Mouse (Mus musculus): ENCODE data around the gene Cpeb4. TPM values are rescaled to one million over a fixed set of nuclear protein-coding genes. Genes with fewer than 3 reads are reported as not detected.

The Cpeb4 gene
- polyA plus RNA-seq, 1 experiment from 2014 or later = 8.4 TPM

DNA sequence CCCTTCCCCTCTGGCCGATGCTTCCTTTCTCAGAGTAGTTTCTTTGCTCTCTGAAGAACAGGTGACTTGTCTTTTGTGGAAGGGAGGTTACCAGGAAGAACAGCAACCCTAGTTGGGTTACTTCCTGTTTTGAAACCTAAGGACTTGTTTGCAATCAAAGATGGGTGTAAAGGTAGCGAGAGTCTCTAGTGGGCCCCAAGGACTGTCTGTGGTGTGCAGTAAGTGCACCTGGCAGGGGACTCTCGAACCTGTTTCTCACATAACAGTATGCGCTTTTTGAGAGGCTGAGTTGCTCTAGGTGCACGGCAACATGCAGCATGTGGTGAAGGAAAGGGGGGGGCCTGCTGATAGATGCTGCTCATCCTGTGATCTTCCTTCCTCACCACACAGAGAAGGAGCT, 40.0 kb upstream of the Cpeb4 start:
- Histone ChIP-seq H3K9me3 (ENCODE audit: control insufficient read depth, low read length) (no peaks in the 10 kb centered on the region), H3K27me3 (replicated peaks; ENCODE audit: control insufficient read depth, insufficient read depth, low read length) (no peaks in the 10 kb centered on the region), H3K27ac (replicated peaks; ENCODE audit: low read depth, low read length) (no peak overlapping the region), H3K4me2 (ENCODE audit: low read depth, low read length) (no peak overlapping the region), H3K4me1 (ENCODE audit: control insufficient read depth, insufficient read depth, low read length) (peaks cover 3% of the 10 kb centered on the region; the same call in 1 of the 2 replicates), H3K36me3 (ENCODE audit: control insufficient read depth, insufficient read depth, low read length) (no peaks in the 10 kb centered on the region), H3K4me3 (ENCODE audit: low read depth, low read length) (no peak overlapping the region), H3K9ac (ENCODE audit: low read depth, low read length) (no peak overlapping the region)
- ATAC-seq (ENCODE audit: low read depth) (no peak), DNase-seq (ENCODE audit: low spot score) (no peak)
- WGBS = 90% methylated on average over 5 of the region's 5 CpGs

DNA sequence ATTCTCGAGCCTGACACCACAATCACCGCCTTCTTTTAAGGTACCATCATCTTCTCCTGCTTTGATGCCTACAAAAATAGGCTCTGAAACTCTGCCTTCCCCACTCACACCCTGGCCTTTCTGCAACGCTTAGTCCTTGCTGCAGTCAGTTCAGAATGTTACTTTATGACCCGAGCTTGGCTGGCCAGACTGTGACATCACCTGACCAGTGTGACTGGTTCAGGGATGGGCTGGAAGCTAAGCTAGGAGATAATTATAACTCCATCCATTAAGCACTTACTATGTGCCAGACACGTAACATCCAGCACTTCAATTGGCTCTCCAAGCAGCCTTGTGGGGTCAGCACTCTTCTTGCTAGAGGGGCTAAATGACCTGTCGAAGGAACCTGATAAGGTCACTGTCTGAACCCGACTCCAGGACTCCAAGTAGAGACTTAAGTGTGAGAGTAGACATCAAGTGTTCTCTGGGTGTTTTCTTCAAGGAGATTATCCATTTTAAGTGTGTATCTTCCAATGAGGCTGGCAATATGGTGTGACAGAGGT, 39.5 kb upstream of the Cpeb4 start:
- Histone ChIP-seq H3K4me3 (ENCODE audit: low read depth, low read length) (no peak overlapping the region), H3K9ac (ENCODE audit: low read depth, low read length) (no peak overlapping the region), H3K27me3 (replicated peaks; ENCODE audit: control insufficient read depth, insufficient read depth, low read length) (no peaks in the 10 kb centered on the region), H3K9me3 (ENCODE audit: control insufficient read depth, low read length) (no peaks in the 10 kb centered on the region), H3K4me2 (ENCODE audit: low read depth, low read length) (no peak overlapping the region), H3K4me1 (ENCODE audit: control insufficient read depth, insufficient read depth, low read length) (peaks cover 3% of the 10 kb centered on the region; the same call in 1 of the 2 replicates), H3K27ac (replicated peaks; ENCODE audit: low read depth, low read length) (no peak overlapping the region), H3K36me3 (ENCODE audit: control insufficient read depth, insufficient read depth, low read length) (no peaks in the 10 kb centered on the region)
- DNase-seq (ENCODE audit: low spot score) (no peak), ATAC-seq (ENCODE audit: low read depth) (no peak)
- 81% methylated on average over 7 of the region's 7 CpGs for WGBS

DNA sequence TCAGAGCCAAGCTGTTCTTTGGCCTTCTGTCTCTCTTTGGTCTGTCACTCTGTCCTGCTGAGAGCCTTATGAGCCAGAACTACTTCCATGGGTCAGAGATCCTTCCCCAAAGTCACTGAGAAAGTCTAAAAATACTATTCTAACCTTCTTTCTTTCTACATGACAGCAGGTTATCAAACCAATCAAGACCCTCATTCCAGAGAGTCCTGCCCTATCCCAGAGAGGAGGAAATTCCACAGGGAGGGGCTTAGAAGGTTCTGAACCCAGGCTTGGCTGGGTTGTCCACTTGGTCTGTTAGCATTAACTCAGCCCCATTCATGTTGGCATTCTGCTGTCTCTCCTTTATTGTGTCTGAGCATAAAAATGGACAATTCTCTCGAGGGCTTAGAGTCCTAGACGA, 38.5 kb upstream of the Cpeb4 start:
- Histone ChIP-seq H3K9me3 (ENCODE audit: control insufficient read depth, low read length) (no peaks in the 10 kb centered on the region), H3K27ac (replicated peaks; ENCODE audit: low read depth, low read length) (no peak overlapping the region), H3K4me3 (ENCODE audit: low read depth, low read length) (no peak overlapping the region), H3K4me1 (ENCODE audit: control insufficient read depth, insufficient read depth, low read length) (peaks cover 6% of the 10 kb centered on the region; the same call in 1 of the 2 replicates), H3K4me2 (ENCODE audit: low read depth, low read length) (no peak overlapping the region), H3K27me3 (replicated peaks; ENCODE audit: control insufficient read depth, insufficient read depth, low read length) (no peaks in the 10 kb centered on the region), H3K36me3 (ENCODE audit: control insufficient read depth, insufficient read depth, low read length) (no peaks in the 10 kb centered on the region), H3K9ac (ENCODE audit: low read depth, low read length) (no peak overlapping the region)
- ATAC-seq (ENCODE audit: low read depth) (no peak), DNase-seq (ENCODE audit: low spot score) (no peak)
- 40% methylated on average over 2 of the region's 2 CpGs for WGBS

DNA sequence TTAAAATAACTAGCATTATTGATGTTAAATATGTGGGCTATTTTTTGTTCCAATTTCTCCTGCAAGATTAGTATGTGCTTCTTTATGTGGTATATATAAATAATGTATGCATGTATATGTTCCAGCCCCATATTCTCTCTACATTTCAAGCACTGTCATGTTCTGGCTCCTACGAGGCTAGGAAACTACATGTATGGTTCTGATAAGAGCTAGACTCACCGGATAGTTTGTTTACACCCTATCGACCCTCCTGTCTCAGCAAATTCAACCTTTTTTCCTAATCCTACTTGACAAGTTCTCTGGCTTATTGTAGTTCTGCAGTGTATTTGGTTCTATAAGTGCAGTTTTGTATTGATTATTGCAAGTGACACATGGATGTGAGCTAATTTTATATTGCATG, 36.7 kb upstream of the Cpeb4 start:
- H3K27ac ChIP-seq (replicated peaks; ENCODE audit: low read depth, low read length) = no peak overlapping the region
- no peaks in the 10 kb centered on the region for H3K36me3 ChIP-seq (ENCODE audit: control insufficient read depth, insufficient read depth, low read length)
- 79% methylated on average over 3 of the region's 3 CpGs for WGBS
- H3K9me3 ChIP-seq (ENCODE audit: control insufficient read depth, low read length) = no peaks in the 10 kb centered on the region
- no peak overlapping the region for H3K9ac ChIP-seq (ENCODE audit: low read depth, low read length)
- H3K27me3 ChIP-seq (replicated peaks; ENCODE audit: control insufficient read depth, insufficient read depth, low read length) = no peaks in the 10 kb centered on the region
- peaks cover 8% of the 10 kb centered on the region; the same call in 1 of the 2 replicates for H3K4me1 ChIP-seq (ENCODE audit: control insufficient read depth, insufficient read depth, low read length)
- DNase-seq (ENCODE audit: low spot score) = no peak
- H3K4me3 ChIP-seq (ENCODE audit: low read depth, low read length) = no peak overlapping the region
- no peak for ATAC-seq (ENCODE audit: low read depth)
- no peak overlapping the region for H3K4me2 ChIP-seq (ENCODE audit: low read depth, low read length)

DNA sequence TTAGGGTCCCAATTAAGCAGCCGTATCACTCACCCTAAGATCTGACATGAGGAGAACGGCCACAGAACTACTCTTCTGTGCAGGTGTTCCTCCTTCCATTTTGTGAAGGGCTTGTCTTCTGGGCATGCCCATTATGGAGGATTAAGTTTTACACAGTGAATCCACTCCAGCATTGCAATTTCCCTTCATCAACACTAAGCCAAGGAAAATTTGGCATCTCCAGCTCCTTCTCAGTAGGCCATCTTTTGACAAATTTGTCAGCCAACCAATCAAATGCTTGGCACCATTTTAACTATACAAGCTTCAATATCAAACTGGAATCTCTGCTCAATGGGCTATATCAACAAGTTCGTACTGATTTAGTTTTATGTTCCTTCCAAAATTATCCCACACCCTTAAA, 34.8 kb upstream of the Cpeb4 start:
- H3K27ac ChIP-seq (replicated peaks; ENCODE audit: low read depth, low read length) = no peak overlapping the region
- no peak for DNase-seq (ENCODE audit: low spot score)
- no peak overlapping the region for H3K4me3 ChIP-seq (ENCODE audit: low read depth, low read length)
- H3K9ac ChIP-seq (ENCODE audit: low read depth, low read length) = no peak overlapping the region
- no peak for ATAC-seq (ENCODE audit: low read depth)
- H3K9me3 ChIP-seq (ENCODE audit: control insufficient read depth, low read length) = no peaks in the 10 kb centered on the region
- no peaks in the 10 kb centered on the region for H3K36me3 ChIP-seq (ENCODE audit: control insufficient read depth, insufficient read depth, low read length)
- 84% methylated on average over 3 of the region's 3 CpGs for WGBS
- H3K4me2 ChIP-seq (ENCODE audit: low read depth, low read length) = no peak overlapping the region
- 0 out of 2 replicates have a peak, but pooled peaks cover 6% of the 10 kb centered on the region for H3K4me1 ChIP-seq (ENCODE audit: control insufficient read depth, insufficient read depth, low read length)
- H3K27me3 ChIP-seq (replicated peaks; ENCODE audit: control insufficient read depth, insufficient read depth, low read length) = no peaks in the 10 kb centered on the region

DNA sequence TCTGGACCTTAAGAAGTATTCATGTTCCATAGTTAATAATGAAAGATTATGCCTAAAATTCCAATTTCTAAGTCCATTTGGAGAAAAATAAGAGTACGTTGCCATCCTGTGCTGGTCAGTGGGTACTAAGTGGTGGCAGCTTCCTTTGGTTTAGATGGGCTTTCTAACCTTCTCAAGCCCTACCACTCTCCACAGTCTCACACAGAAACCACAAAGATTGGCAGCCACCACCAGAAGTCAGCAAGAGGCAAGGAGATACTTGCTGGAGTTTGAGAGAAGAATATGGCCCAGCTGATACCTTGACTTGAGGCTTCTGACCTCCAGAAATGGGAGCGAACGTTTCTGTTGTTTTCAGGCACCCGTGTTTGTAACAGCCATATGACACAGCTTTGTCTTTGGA, 34.3 kb upstream of the Cpeb4 start:
- Histone ChIP-seq H3K27ac (replicated peaks; ENCODE audit: low read depth, low read length) (no peak overlapping the region), H3K9me3 (ENCODE audit: control insufficient read depth, low read length) (no peaks in the 10 kb centered on the region), H3K9ac (ENCODE audit: low read depth, low read length) (no peak overlapping the region), H3K4me3 (ENCODE audit: low read depth, low read length) (no peak overlapping the region), H3K4me2 (ENCODE audit: low read depth, low read length) (no peak overlapping the region), H3K4me1 (ENCODE audit: control insufficient read depth, insufficient read depth, low read length) (0 out of 2 replicates have a peak, but pooled peaks cover 6% of the 10 kb centered on the region), H3K36me3 (ENCODE audit: control insufficient read depth, insufficient read depth, low read length) (no peaks in the 10 kb centered on the region), H3K27me3 (replicated peaks; ENCODE audit: control insufficient read depth, insufficient read depth, low read length) (no peaks in the 10 kb centered on the region)
- WGBS = 91% methylated on average over 4 of the region's 4 CpGs
- no peak for DNase-seq (ENCODE audit: low spot score)
- no peak for ATAC-seq (ENCODE audit: low read depth)

DNA sequence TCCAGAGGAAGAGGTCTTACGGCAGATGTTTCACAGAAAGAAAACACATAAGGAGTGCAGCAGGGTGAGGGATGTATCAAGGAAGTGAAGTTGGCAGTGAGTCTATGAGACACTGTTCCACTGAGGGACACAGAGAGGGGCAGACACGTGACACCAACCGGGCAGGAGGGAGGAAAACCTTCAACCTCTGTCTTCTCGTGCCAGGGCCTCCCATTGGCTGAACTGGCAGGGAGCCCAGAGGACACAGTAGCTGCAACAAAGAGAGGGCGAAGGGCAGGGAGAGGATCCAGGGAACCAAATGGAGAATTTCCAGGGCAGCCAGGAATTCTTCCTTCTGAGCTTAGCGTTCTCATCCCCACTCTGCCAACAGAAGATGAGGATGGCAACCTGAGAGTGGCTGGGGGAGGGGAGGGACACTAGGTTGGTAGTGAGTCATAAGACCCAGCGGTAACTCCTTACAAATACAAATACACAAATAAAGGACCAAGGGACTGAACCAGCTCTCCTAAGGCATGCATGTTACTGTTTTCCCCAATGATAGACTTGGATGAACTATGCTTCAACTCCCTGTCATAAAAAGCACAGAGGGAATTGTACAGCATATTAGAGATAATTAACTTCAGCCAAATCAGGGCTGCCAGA, 33.4 kb upstream of the Cpeb4 start:
- Histone ChIP-seq H3K4me1 (ENCODE audit: control insufficient read depth, insufficient read depth, low read length) (0 out of 2 replicates have a peak, but pooled peaks cover 6% of the 10 kb centered on the region), H3K27ac (replicated peaks; ENCODE audit: low read depth, low read length) (no peak overlapping the region), H3K9me3 (ENCODE audit: control insufficient read depth, low read length) (no peaks in the 10 kb centered on the region), H3K9ac (ENCODE audit: low read depth, low read length) (no peak overlapping the region), H3K4me3 (ENCODE audit: low read depth, low read length) (no peak overlapping the region), H3K4me2 (ENCODE audit: low read depth, low read length) (no peak overlapping the region), H3K27me3 (replicated peaks; ENCODE audit: control insufficient read depth, insufficient read depth, low read length) (no peaks in the 10 kb centered on the region), H3K36me3 (ENCODE audit: control insufficient read depth, insufficient read depth, low read length) (no peaks in the 10 kb centered on the region)
- DNase-seq (ENCODE audit: low spot score) = peak; percentile 57
- ATAC-seq (ENCODE audit: low read depth) = peak; percentile 68; the same call in 1 of the 2 replicates
- WGBS = 38% methylated on average over 7 of the region's 7 CpGs

DNA sequence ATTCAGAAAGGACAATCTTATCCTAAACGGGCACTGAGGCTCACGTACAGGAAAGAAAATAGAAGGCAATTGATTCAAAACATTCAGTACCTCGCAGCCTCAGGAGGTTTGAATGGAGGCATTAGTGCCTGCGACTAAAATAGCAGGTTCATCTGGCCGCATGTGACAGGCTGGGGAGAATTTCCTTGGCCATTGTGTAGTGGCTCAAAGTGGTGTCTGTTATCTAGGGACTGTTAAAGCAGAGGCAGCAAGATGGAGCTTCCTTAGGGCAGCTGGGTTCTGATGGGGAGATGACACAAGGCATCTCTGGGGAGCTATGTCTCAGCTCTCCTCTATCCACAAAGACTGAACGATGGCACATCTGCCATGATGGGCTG, 32.9 kb upstream of the Cpeb4 start:
- Histone ChIP-seq H3K4me2 (ENCODE audit: low read depth, low read length) (no peak overlapping the region), H3K4me3 (ENCODE audit: low read depth, low read length) (no peak overlapping the region), H3K36me3 (ENCODE audit: control insufficient read depth, insufficient read depth, low read length) (no peaks in the 10 kb centered on the region), H3K9ac (ENCODE audit: low read depth, low read length) (no peak overlapping the region), H3K27me3 (replicated peaks; ENCODE audit: control insufficient read depth, insufficient read depth, low read length) (no peaks in the 10 kb centered on the region), H3K4me1 (ENCODE audit: control insufficient read depth, insufficient read depth, low read length) (0 out of 2 replicates have a peak, but pooled peaks cover 6% of the 10 kb centered on the region), H3K27ac (replicated peaks; ENCODE audit: low read depth, low read length) (no peak overlapping the region), H3K9me3 (ENCODE audit: control insufficient read depth, low read length) (no peaks in the 10 kb centered on the region)
- no peak for DNase-seq (ENCODE audit: low spot score)
- no peak for ATAC-seq (ENCODE audit: low read depth)
- WGBS = 37% methylated on average over 6 of the region's 6 CpGs
